Mouse (Mus musculus) hindbrain, embryonic 14.5 days (tissue): ENCODE measurements around the gene Bcl2l12. TPM values are rescaled to one million over a fixed set of nuclear protein-coding genes. Genes with fewer than 3 reads are reported as not detected.

Source experiments
- ATAC-seq: fragments of 200-750 bp; cut with Nextera tagmentation; 2 replicates; pipeline ENCODE4 v1.8.0; 2017; ENCODE audit warnings: moderate number of reproducible peaks, mild to moderate bottlenecking, moderate TSS enrichment, moderate library complexity; ENCODE audit not compliant: low FRiP score
- DNase-seq: peaks from one replicate; pipeline ENCODE4 v3.0.0-alpha.2; 2015; ENCODE audit warnings: low spot score
- H3K27ac ChIP-seq: fragments of 300-500 bp; sonication (generic); 2 replicates; pipeline ENCODE4 v1.5.1; 2014; ENCODE audit warnings: mild to moderate bottlenecking, moderate library complexity
- H3K27me3 ChIP-seq: fragments of 300-500 bp; sonication (generic); 2 replicates; pipeline ENCODE4 v1.6.1; 2014; ENCODE audit warnings: mild to moderate bottlenecking, low read length, mixed read lengths; ENCODE audit not compliant: control insufficient read depth, insufficient read depth
- H3K36me3 ChIP-seq: fragments of 300-500 bp; sonication (generic); replicated peaks from 2 replicates; pipeline ENCODE4 v1.6.1; 2014; ENCODE audit not compliant: control insufficient read depth, insufficient read depth
- H3K4me1 ChIP-seq: fragments of 300-500 bp; sonication (generic); replicated peaks from 2 replicates; pipeline ENCODE4 v1.6.1; 2014; ENCODE audit warnings: antibody characterized with exemption, low read length, mixed read lengths; ENCODE audit not compliant: control insufficient read depth, insufficient read depth
- H3K4me2 ChIP-seq: fragments of 300-500 bp; sonication (generic); replicated peaks from 2 replicates; pipeline ENCODE4 v1.6.1; 2014; ENCODE audit warnings: mild to moderate bottlenecking, moderate library complexity
- H3K4me3 ChIP-seq: fragments of 300-500 bp; sonication (generic); replicated peaks from 2 replicates; pipeline ENCODE4 v1.5.1; 2014; ENCODE audit warnings: mild to moderate bottlenecking, low read length
- H3K9ac ChIP-seq: fragments of 300-500 bp; sonication (generic); 2 replicates; pipeline ENCODE4 v1.6.1; 2014
- H3K9me3 ChIP-seq: fragments of 300-500 bp; sonication (generic); 2 replicates; pipeline ENCODE4 v1.6.1; 2016; ENCODE audit warnings: low read length; ENCODE audit not compliant: control insufficient read depth
- WGBS: fragments of 180-500 bp; shearing (Covaris S2); extraction: QIAGEN DNeasy Blood & Tissue Kit; methylation state at CpG from one replicate; pipeline ENCODE4 v1.1.7; 2014; 5-methylcytosine and 5-hydroxymethylcytosine counted together
- microRNA-seq: library from miRNA; unstranded; fragments of <30 nt; microRNA quantifications from one replicate; pipeline ENCODE4, GENCODE M21; 2016
- polyA plus RNA-seq: library from polyadenylated mRNA; unstranded; fragments of >200 nt; fragmentation: Nextera tagmentation; extraction: Ambion mirVana; gene quantifications from 2 replicates; pipeline ENCODE4 v1.2.1, GENCODE M21; 2014

The Bcl2l12 gene
- polyA plus RNA-seq, 1 experiment from 2014 or later = 12.6 TPM

GRCm38 (mm10) chr7:44952611-44953306, 45.8 kb downstream of the Bcl2l12 start:
- Histone ChIP-seq H3K4me2 (peak overlapping the region; percentile 71), H3K9ac (peak overlapping the region; percentile 59), H3K9me3 (no peaks in the 10 kb centered on the region), H3K4me1 (peaks cover 8% of the 10 kb centered on the region; the same call in 1 of the 2 replicates), H3K36me3 (no peaks in the 10 kb centered on the region), H3K27ac (no peak overlapping the region), H3K27me3 (peaks cover 29% of the 10 kb centered on the region), H3K4me3 (peak overlapping the region; percentile 37)
- 6% methylated on average over 24 of the region's 24 CpGs for WGBS
- peak; percentile 81 for DNase-seq
- peak; percentile 88 for ATAC-seq

- H3K27me3 ChIP-seq = peaks cover 29% of the 10 kb centered on the region
- H3K36me3 ChIP-seq = no peaks in the 10 kb centered on the region
- no peaks in the 10 kb centered on the region for H3K9me3 ChIP-seq
- peak overlapping the region; percentile 71 for H3K4me2 ChIP-seq
- H3K9ac ChIP-seq = peak overlapping the region; percentile 59; the same call in 1 of the 2 replicates
- peak overlapping the region; percentile 37 for H3K4me3 ChIP-seq
- 1% methylated on average over 10 of the region's 10 CpGs for WGBS
- peaks cover 8% of the 10 kb centered on the region; the same call in 1 of the 2 replicates for H3K4me1 ChIP-seq
- ATAC-seq (no peak; the same call in 1 of the 2 replicates), DNase-seq (peak; percentile 37)
- H3K27ac ChIP-seq = no peak overlapping the region
These were observed 46.6 kb downstream of the Bcl2l12 start for GRCm38 (mm10) chr7:44951960-44952359.

- DNase-seq = no peak
- WGBS = 82% methylated on average over 6 of the region's 6 CpGs
These were observed 48.6 kb downstream of the Bcl2l12 start for GRCm38 (mm10) chr7:44949922-44950321.

GRCm38 (mm10) chr7:44942904-44943303, 55.6 kb downstream of the Bcl2l12 start, which contains the start of gene Tsks:
TSS of gene Tsks (plus strand) at chr7:44943204.
- H3K27ac ChIP-seq = no peak within 1 kb of the TSS
- H3K4me3 ChIP-seq = no peak within 1 kb of the TSS
- DNase-seq (no peak), ATAC-seq (no peak)
- no peaks in the 10 kb centered on the region for H3K36me3 ChIP-seq
- no peak within 1 kb of the TSS for H3K9ac ChIP-seq
- no peaks in the 10 kb centered on the region for H3K9me3 ChIP-seq
- no peaks in the 10 kb centered on the region for H3K4me1 ChIP-seq
- WGBS = 75% methylated on average over 7 of the region's 7 CpGs
- H3K4me2 ChIP-seq = no peak within 1 kb of the TSS
- no peaks in the 10 kb centered on the region for H3K27me3 ChIP-seq

More at GRCm38 (mm10) chr7:44949922-44950321, 48.6 kb downstream of the Bcl2l12 start:
- Histone ChIP-seq H3K4me1 (peaks cover 8% of the 10 kb centered on the region; the same call in 1 of the 2 replicates), H3K27ac (no peak overlapping the region), H3K9ac (no peak overlapping the region), H3K4me2 (no peak overlapping the region), H3K4me3 (no peak overlapping the region), H3K27me3 (peaks cover 29% of the 10 kb centered on the region), H3K36me3 (no peaks in the 10 kb centered on the region), H3K9me3 (no peaks in the 10 kb centered on the region)
- no peak for ATAC-seq

Small RNA genes within 50 kb of the gene (microRNA-seq; reads per million reads assigned to microRNA genes)
- gene Mir7054 = 0.65 reads per million

Other genes starting within 250 kb of the Bcl2l12 start
- gene Zfp473, start 247.7 kb downstream of the Bcl2l12 start, polyA plus RNA-seq = 1.4 and 1.5 TPM in 2 replicates
- 25.4 and 30.0 TPM in 2 replicates for gene Nup62, start 182.6 kb downstream of the Bcl2l12 start, polyA plus RNA-seq
- 1.3 TPM in 2 replicates for gene Il4i1, start 182.3 kb downstream of the Bcl2l12 start, polyA plus RNA-seq
- gene Atf5, start 182.1 kb downstream of the Bcl2l12 start, polyA plus RNA-seq = 2.2 and 2.5 TPM in 2 replicates
- gene Akt1s1, start 149.7 kb downstream of the Bcl2l12 start, polyA plus RNA-seq = 57.6 and 59.1 TPM in 2 replicates
- 98.5 and 104 TPM in 2 replicates for gene Tbc1d17, start 149.6 kb downstream of the Bcl2l12 start, polyA plus RNA-seq
- gene Pnkp, start 141.6 kb downstream of the Bcl2l12 start, polyA plus RNA-seq = 23.4 and 26.5 TPM in 2 replicates
- 430 and 454 TPM in 2 replicates for gene Ptov1, start 128.9 kb downstream of the Bcl2l12 start, polyA plus RNA-seq
- gene Med25, start 106.0 kb downstream of the Bcl2l12 start, polyA plus RNA-seq = 87.5 and 90.6 TPM in 2 replicates
- 15.9 and 16.0 TPM in 2 replicates for gene Fuz, start 102.6 kb downstream of the Bcl2l12 start, polyA plus RNA-seq
- 123 and 135 TPM in 2 replicates for gene Ap2a1, start 69.2 kb downstream of the Bcl2l12 start, polyA plus RNA-seq
- gene Tsks, start 55.5 kb downstream of the Bcl2l12 start, polyA plus RNA-seq = 0.14 and 0.33 TPM in 2 replicates
- 53.3 and 53.8 TPM in 2 replicates for gene Cpt1c, start 23.9 kb downstream of the Bcl2l12 start, polyA plus RNA-seq
- 194 and 210 TPM in 2 replicates for gene Prmt1, start 12.1 kb downstream of the Bcl2l12 start, polyA plus RNA-seq
- gene Irf3, start 1.1 kb downstream of the Bcl2l12 start, polyA plus RNA-seq = 52.1 and 56.9 TPM in 2 replicates
- 59.7 and 61.9 TPM in 2 replicates for gene Scaf1, start 17.7 kb upstream of the Bcl2l12 start, polyA plus RNA-seq
- gene Rras, start 19.2 kb upstream of the Bcl2l12 start, polyA plus RNA-seq = 14.2 and 15.2 TPM in 2 replicates
- gene Prr12, start 54.2 kb upstream of the Bcl2l12 start, polyA plus RNA-seq = 16.5 and 16.8 TPM in 2 replicates
- gene Nosip, start 63.7 kb upstream of the Bcl2l12 start, polyA plus RNA-seq = 57.9 and 62.1 TPM in 2 replicates
- gene Prrg2, start 64.0 kb upstream of the Bcl2l12 start, polyA plus RNA-seq = 12.8 and 13.9 TPM in 2 replicates
- 77.7 and 93.3 TPM in 2 replicates for gene Rcn3, start 93.5 kb upstream of the Bcl2l12 start, polyA plus RNA-seq
- 37.7 and 40.5 TPM in 2 replicates for gene Fcgrt, start 105.1 kb upstream of the Bcl2l12 start, polyA plus RNA-seq
- 767 and 952 TPM in 2 replicates for gene Rps11, start 125.7 kb upstream of the Bcl2l12 start, polyA plus RNA-seq
- gene Rpl13a, start 130.0 kb upstream of the Bcl2l12 start, polyA plus RNA-seq = 725 and 835 TPM in 2 replicates
- 0.22 TPM in 1 of 2 replicates, not detected in the other for gene Gm45713, start 137.5 kb upstream of the Bcl2l12 start, polyA plus RNA-seq
- 1.7 and 1.8 TPM in 2 replicates for gene Flt3l, start 137.7 kb upstream of the Bcl2l12 start, polyA plus RNA-seq
- 91.0 and 93.5 TPM in 2 replicates for gene Pih1d1, start 155.6 kb upstream of the Bcl2l12 start, polyA plus RNA-seq
- gene Aldh16a1, start 155.9 kb upstream of the Bcl2l12 start, polyA plus RNA-seq = 16.0 and 21.3 TPM in 2 replicates
- 0.47 and 0.48 TPM in 2 replicates for gene Slc17a7, start 165.2 kb upstream of the Bcl2l12 start, polyA plus RNA-seq
- gene Gfy, start 180.9 kb upstream of the Bcl2l12 start, polyA plus RNA-seq = not detected in 2 replicates
- gene Pth2, start 182.3 kb upstream of the Bcl2l12 start, polyA plus RNA-seq = 0.83 TPM in 1 of 2 replicates, not detected in the other
- gene Ccdc155, start 206.2 kb upstream of the Bcl2l12 start, polyA plus RNA-seq = 0.50 and 0.57 TPM in 2 replicates
- 8.7 and 11.3 TPM in 2 replicates for gene Dkkl1, start 213.4 kb upstream of the Bcl2l12 start, polyA plus RNA-seq
- 37.7 and 48.0 TPM in 2 replicates for gene Tead2, start 217.0 kb upstream of the Bcl2l12 start, polyA plus RNA-seq
- gene Cd37, start 240.4 kb upstream of the Bcl2l12 start, polyA plus RNA-seq = 0.94 and 1.2 TPM in 2 replicates
- gene Slc6a16, start 242.4 kb upstream of the Bcl2l12 start, polyA plus RNA-seq = 0.33 and 0.67 TPM in 2 replicates